Mouse (Mus musculus) c-Kit-positive CD71-negative TER-119-negative erythroid progenitor cells, embryonic 14.5 days (primary cell): ENCODE measurements around the gene Sept9.
"Not testable (repeated sequence)": the region's sequence is repeated elsewhere in the genome, so short reads cannot be mapped to it uniquely, and the experiment has no call there.

Experiments
- DNase-seq: peaks from one replicate; pipeline ENCODE4 v3.0.0-alpha.2; 2013; ENCODE audit warnings: low read depth

The Sept9 gene

DNA sequence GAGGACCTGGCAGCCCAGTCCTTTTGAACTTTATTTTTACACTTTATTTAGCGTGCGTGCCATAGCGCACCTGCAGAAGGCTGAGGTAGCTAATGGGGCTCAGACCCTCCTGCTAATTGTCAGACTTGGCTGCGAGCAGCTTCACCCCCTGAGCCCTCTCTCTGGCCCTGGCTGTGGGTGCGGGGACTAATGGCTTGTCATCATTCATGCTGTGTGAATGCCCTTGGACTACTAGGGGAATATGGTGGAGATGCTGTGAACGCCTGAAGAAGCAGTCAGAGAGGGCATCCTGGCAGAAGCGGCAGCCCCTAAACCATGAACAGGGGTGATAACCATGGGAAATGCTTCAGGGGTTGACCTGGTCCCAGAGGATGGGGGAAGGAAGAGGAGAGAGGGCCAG lies 114.0 kb downstream of the Sept9 start:
- no peak for DNase-seq

DNA sequence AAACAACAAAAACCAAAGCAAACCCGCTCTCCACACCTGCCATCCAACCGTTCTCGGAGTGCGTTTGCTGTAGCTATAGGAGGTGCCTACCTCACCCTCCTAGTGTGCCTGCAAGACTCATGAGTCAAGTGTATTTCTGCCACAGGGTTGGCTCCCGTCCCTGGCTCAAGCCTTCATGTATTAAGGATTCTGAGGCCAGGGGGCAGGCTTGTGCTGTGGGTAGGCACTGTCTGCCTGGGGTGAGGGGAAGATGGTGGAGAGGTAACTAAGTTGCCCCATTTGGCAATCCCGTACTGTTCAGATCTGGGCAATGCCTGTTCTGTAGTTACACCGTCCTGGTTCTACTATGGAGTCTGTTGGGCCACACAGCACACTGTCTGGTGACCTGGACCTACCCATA lies 114.6 kb downstream of the Sept9 start:
- no peak for DNase-seq

DNA sequence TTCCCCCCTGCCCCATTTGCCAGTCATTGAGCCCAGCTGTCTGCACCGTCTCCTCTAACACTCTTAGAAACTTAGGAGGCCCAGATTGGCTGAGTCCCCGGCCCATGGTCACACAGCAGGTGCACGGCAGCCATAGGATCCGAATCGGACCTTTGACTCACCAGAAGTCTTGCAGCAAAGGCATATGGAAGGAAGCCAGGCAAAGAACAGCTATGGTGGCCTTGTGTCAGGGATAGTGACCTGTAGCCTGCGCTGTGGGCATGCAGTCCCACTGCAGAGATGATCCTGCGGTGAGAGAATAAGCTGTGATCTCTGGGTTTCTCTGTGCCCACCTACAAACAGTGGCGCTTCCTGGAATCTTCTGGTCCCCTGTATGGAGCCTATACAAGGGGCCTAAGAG lies 115.1 kb downstream of the Sept9 start:
- DNase-seq = no peak

DNA sequence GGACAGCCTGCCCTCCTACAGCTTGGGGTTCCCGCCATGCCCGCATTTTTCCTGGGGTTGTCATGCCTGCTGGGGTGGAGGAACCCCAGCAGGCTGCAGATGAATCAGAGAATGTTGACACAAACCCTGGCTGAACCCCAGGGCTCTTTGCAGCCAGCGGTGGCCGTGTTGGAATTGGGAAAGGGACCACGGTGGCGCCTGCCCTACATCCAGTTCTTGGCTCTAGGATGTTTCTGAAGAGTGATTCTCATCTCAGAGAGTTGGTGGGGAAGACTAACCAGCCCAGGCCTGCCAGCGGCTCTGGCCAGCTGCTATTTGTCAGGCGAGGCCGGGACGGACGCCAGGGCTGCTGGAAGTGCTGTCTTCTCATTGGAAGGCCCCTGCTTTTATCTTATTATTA lies 115.8 kb downstream of the Sept9 start:
- no peak for DNase-seq

DNA sequence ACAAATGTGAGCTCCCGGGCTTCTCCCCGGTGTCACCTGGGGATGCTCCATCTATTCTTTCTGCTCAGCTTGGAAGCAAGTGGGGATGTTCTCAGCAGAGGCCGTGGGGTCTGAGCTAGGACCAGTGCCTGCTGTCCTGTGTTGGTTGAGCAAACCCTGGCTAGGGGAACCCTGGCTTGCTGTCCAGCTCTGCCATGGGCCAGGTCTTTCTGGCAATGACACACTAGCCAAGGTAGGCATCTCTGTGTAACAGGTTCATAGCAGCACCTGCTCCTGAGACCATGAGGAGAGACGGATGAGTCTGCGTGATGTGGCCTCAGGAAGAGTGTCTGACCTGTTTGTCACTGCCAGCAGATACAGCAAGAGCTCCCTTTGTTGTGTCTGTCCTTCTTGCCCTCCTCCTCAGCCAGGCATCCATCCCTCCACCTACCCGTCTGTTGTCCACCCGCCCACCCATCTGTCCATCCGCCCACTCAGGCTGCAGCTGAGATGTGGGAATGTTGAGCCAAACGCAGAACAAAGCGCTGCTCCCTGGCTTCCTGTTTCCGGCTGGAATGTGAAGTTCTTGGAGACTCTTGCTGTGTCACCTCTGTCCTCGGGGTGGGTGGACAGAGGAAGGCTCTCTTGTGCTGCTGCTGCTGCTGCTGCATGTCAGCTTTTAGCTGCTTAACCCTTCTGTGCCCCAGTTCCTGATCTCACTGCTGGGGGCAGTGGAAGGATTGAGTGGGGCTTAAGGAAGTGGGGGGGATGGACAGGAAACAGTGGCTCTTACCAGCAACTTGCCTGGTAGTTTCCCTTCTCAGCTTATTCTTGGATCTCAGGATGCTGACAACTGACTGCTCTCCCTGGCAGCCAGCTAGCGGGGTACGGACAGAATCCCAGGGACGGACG lies 117.2 kb downstream of the Sept9 start:
- DNase-seq = no peak

DNA sequence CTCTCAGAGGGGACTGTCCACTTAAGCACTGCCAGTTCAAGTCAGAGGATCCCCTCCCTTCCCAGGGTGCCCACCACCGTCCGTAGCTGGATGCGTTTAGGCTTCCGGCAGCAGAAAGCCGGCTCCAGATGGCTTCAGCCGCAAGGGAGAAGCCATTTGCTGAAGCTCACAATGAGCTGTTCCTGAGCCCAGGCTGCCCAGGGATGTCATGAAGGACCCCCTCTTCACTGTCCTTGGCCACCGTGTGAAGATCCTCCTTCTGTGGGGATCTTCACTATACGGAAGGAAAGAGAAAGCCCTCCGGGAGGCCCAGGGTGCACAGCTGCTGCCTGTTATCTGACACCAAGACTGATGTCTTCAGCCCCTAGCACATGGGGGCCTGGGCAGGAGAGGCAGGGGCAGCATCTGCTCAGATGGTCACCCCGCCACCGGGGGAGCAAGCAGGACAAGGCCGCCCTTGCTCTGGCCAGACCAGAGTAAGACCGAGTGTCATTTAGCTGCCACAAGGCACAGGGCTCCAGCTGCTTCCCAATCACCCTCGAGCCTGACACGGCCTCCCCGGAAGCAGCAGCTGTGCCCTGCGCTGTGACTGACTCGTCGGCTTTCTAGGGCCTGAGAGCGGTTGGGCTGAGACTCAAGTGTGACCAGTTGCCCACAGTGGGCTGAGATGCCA lies 118.1 kb downstream of the Sept9 start:
- no peak for DNase-seq

DNA sequence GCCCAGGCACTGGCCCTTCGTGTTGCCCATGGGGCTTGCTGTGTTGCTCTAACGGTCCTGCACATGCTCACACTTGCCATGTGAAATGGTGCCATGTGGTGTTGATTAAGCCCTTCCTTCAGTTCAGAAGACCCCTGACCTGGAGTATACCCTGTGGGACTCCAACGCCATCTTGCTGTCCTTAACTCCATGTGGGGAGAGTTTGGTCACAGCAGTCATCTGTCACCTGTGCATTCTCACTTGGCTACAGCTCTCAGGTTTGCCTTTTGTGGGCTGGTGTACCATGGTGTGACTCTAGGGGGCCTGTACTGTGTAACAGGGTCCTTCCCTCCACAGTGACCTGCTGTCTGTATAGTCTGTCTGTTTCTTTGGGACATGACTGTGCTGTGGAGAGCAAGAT lies 118.7 kb downstream of the Sept9 start:
- DNase-seq = no peak

DNA sequence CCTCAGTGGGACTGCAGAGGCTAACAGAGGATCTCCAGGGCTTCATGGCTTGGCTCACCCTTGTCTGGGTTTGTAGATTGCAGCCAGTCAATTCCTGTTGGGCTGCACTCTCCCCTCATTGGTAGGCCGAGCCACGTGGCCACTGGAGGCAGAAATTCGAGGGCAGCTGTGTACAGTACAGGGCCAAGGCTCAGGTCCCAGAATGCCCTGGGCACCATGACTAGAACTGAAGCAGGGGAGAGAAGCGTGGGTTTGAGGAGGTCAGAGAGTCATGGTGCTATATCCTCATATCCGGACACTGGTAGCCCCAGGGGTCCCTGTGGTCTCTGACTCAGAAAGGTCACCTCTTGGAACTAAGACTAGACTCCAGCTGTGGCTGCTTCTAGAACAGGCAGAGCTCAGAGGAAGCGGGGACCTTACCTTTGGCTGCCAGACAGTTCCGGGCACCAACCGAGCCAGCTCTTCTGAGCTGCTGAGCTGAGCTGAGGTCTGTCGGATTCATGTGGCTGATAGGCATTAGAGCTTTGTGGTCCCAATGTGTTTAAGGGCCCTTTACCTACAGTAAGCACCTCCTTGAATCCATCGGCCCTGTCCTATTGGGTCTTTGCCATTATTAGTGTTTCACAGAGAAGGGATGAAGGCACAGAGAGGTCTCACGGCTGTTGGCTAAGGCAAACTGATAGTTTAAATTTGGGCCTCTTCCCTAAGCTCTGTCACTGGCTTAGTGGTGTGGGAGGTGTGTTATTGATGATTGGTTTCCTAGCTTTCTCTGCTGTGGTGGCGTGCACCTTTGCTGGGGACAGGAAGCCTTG lies 119.5 kb downstream of the Sept9 start:
- no peak for DNase-seq

DNA sequence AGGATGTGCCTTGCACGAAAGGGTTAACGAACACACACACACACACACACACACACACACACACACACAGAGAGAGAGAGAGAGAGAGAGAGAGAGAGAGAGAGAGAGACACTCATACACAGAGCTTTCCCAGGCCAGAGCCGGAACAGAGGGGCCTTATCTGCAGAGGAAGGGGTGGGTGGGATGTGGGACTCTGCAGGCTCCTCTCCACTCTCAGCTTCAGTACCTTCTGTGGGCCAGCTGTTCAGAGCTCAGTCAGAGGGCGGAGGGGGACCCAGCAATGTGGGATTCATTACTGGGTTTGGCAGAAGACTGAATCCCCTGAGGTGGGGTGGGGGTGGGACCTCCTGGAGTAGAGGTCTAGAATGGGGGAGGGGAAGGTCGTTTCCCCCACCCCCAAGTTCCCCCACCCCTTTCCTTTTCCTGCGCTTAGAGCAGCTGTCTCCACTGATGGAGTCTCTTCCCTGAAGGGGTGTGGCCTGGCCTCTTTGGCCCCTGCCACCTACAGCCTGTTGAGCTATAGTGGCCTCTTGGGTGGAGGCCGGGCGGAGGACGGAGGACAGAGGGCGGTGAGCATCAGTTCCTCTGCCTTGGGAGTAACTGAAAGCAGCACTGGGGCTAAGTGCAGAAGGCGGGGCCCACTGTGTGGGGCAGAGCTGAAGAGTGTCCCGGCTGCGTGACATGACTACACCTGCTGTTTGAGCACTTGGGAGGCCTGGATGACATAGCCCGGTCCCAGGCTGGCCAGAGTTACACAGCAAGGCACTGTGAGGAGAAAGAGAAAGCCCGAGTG lies 120.3 kb downstream of the Sept9 start:
- no peak for DNase-seq

DNA sequence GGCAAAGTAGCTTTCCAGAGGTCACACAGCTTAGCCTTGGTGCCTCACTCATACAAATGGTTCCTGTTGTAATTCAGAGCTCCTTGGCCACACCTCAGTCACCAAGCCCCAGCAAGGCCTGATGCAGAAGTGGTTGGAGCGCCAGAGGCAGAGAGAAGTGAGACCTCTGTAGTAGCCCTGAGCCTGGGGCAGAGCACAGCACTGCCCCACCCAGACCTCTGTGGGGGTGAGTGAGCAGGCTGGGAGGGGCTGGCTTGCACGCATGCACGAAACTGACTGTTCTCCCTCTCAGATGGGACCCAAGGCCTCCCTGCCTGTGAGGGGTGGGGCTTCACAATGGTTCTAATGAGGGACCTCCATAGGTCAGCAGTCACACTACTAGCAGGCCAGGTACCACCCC lies 121.0 kb downstream of the Sept9 start:
- DNase-seq = no peak

DNA sequence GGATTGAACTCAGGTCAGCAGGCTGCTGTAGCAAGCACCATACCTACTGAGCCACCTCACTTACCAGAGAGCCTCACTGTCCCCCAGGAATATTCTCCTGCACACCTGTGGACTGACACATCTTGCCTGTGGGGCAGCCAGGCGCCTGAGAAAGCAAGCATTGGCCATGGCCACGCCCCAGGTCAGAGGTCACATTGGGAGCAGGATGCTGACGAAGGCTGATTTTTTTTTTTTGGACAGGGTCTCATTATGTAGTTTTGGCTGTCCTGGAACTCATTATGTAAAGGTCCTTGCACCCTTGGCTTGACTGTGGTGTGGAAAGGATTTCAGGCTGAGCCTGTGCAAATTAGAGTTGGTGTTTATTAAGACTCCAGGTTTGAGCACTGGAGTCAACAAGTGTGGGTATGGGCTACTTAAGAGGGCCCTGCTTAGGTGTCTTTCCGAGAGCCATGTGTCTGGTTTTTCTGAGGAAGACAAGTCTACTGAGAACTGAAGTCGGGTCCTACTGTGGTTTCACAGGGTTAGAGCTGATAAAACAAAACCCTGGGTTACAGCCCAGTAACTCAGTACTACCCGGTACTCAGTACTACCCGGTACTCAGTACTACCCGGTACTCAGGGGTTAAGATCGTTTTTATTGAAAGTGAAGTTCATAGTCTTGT lies 122.0 kb downstream of the Sept9 start:
- no peak for DNase-seq

DNA sequence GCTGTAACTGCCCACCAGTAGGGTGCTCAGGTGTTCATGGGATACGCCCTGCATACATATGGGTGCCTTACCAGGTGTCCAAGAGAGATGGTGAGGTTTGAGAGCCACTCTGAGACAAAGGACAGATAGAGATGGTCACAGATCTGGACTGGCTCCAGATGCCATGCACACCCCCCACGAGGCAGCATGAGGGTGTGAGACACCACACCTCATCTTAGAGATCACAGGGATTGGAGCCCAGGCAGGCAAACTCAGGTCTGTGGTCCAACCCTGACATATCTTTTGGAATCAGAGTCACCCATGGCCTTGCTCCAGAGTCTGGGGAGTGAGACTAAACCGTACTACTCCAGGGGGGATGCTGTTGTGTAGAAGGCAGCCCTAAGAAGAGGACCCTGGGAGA lies 122.8 kb downstream of the Sept9 start:
- DNase-seq = no peak

DNA sequence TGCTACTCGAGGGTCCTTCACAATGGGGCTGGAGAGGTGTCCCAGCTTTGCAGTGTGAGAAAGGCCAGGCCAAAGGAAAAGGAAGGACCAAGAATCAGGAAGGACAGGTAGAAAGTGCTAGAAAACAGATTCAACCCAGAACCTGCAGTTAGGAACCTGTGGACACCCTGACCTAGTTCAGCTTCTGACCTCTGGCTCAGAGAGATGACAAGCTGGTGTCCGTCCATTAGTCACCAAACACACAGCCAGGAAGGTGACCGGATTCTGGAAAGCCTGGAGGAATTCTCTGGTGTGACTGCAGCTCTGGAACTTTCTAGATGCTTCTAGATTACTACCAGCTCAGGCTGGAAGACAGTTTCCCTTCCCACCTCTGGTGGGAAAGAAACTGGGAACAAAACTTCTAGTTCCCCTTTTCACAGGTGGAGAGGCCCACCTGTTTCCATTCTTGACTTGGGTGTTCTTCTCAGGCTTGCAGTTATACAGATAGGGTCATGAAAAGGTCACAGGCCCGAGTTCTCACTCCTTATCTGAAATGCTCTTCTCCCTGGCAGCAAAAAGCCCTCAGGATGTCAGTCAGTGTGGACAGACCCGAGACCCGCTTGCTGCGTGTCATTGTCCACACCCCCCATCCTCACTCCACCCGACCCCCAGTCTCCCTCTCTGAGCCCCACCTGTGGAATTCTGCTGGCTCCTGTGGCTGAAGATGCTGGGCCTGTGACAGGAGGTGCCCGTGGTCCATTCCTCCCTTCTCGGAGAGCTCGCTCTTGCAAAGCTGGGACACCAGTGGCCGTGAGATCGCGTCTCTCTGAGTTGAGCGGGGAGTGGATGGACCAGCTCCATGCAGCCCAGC lies 123.5 kb downstream of the Sept9 start:
- DNase-seq = no peak

DNA sequence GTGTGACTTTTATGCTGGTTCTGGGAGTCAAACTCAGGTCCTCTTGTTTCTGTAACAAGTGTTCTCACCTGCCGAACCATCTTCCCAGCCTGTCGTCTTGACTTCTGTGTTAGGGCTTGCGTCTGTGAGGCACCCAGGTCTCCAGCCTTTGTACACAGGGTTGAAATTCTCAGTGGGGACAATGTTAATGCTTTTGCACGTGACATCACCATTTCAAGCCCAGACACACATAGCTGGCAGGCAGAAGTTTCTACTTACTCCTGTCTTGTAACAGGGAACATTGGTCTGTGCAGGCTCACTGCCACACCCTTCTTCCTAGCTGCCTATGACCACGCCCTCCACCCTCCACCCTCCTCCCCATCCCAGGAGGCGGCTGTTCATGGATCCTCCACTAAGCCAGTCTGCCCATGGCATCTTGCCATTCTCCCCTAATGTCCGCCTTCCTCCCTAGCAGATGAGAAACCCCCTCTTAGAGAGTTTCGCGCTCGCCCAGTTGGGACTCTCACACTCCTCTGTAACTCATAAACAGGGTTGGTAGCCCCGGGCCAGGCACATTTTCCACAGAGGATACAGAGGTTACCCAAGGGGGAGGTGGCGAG lies 124.6 kb downstream of the Sept9 start:
- DNase-seq = no peak

DNA sequence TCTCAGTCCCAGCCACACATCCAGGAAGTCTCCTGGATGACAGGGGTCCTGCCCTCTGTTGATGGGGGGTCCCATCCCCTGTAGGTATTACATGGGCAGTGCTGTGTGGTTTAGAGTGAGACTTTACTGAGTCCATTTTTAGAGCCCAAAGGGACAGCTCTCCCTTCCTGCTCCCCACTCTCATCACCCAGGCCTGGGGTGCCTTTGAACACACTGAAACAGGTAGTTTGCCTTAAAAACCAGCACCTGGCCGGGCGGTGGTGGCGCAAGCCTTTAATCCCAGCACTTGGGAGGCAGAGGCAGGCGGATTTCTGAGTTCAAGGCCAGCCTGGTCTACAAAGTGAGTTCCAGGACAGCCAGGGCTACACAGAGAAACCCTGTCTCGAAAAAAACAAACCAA lies 125.3 kb downstream of the Sept9 start:
- DNase-seq = not testable (repeated sequence)

DNA sequence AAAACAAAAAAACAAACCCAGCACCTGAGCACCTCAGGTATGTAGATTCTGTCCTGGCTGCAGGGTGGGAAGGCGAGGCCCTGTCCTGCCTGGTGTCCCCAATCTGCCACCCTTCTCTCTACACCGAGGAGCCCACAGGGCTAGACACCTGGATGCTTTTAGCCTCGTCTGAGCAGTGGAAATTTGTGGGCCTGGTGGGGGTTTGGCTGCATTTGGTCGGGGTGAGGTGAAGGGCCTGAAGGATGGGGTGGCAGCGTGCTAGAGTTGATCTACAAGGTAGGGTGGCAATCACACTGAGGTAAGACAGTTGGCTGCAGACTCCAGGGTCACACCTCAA lies 125.6 kb downstream of the Sept9 start:
- no peak for DNase-seq

DNA sequence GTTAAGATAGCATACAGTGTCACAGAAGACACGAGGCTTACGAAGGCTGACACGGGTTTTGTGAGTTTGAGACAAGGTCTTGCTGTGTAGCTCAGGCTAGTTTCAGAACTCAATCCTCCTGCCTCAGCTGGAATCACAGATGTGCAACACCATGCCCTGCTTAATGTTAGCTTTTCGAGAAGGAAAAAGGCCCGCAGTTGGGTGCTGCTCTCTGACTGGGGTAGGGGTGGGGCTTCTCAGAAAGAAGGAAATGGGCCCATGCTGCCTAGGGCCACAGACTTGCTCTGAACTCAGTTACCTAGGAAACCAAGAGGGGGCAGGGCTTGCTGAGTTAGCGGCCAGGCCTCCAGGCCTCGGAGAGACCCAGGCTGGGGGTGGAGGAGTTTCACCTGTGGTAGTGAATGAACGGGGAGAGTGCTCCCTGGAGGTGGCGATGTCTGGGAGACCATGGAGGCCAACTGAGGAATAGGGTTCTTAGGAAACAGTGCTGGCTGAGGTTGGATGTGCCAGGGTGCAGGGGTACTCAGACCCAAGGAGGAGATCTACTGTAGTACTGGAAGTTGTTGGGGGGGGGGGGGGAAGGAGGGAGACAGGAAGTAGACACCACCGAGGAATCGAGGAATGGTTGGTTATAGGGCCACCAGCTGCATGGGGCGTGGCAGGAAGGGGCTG lies 126.1 kb downstream of the Sept9 start:
- DNase-seq = no peak

DNA sequence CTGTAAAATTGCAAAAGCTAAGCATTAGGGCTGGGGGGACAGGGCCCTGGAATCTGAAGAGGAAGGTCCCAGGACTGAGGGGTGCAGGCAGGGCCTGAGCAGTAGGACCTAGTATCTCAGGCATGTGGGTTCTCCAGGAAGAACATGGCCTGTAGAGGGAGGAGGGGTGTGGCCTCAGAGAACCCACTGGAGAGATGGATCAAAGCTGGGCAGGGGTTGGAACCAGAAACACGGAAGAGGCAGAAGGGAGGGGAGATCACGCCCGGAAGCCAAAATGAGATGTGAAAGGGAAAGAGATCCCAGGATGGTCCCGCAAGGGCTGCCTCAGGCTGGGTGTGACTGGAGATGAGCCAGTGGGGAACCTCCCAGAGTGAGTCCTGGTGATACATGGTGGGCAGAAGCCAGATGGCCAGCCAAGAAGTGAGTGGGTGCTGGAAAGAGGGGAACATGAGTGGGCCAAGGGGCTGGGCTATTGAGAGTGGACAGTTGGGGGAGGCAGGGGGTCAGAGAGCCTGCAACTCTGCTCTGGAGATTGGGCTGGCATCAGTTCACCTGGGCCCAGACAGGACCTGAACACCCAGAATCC lies 126.8 kb downstream of the Sept9 start:
- no peak for DNase-seq
